Mouse (Mus musculus): ENCODE measurements around the gene Rhbdl2. TPM values are rescaled to one million over a fixed set of nuclear protein-coding genes. Genes with fewer than 3 reads are reported as not detected.

Rhbdl2 gene
- polyA plus RNA-seq, 1 experiment from 2014 or later = 7.1 TPM

DNA sequence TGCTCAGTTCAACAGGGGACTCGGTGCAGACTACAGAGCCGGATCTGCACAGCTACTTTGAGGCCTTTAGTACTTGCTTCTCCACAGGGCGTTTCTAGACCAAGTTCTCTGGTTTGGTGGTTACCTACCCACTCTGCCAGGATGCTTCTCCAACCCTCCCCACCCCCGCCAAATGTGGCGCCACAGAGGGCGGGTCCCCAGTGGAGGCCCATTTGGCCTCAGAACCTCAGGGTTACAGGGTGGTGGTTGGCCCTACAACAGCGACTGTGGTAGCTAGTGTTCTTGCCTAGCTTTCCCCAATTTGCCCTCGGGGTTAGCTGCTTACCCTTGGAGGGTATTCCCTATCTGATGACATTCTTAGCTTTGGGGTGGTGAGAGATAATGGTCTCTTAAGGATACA lies 54.5 kb downstream of the Rhbdl2 start:
- Histone ChIP-seq H3K4me1 (no peaks in the 10 kb centered on the region), H3K4me2 (no peak overlapping the region), H3K4me3 (no peak overlapping the region), H3K9me3 (no peaks in the 10 kb centered on the region), H3K27me3 (no peaks in the 10 kb centered on the region), H3K27ac (no peak overlapping the region), H3K36me3 (no peaks in the 10 kb centered on the region), H3K9ac (no peak overlapping the region)
- WGBS = 85% methylated on average over 8 of the region's 8 CpGs
- ATAC-seq (ENCODE audit: insufficient number of reproducible peaks, low FRiP score, low TSS enrichment, low read depth) = no peak

DNA sequence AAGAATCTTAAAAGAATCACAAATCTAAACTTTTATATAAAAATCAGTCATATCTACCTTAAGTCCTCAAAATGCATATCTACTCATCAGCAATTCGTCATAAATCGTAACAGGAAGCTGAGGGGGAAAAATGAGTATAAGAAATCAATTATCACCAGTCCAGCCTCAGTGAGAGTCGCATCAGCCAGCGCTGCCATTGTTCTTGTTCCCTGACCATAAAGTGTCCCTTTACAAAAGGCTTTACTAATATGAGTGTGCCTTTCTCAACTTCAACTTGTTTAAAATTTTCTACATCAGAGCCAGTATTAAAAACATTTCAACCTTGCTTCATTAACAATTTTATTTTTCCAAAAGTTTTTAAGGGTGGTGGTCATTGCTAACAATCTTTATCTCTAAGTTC lies 69.2 kb downstream of the Rhbdl2 start:
- H3K9ac ChIP-seq = no peak overlapping the region
- H3K9me3 ChIP-seq = no peaks in the 10 kb centered on the region
- H3K4me3 ChIP-seq = no peak overlapping the region
- no peak overlapping the region for H3K4me2 ChIP-seq
- no peak for ATAC-seq (ENCODE audit: insufficient number of reproducible peaks, low FRiP score, low TSS enrichment, low read depth)
- H3K4me1 ChIP-seq = no peaks in the 10 kb centered on the region
- H3K36me3 ChIP-seq = no peaks in the 10 kb centered on the region
- no peak overlapping the region for H3K27ac ChIP-seq
- H3K27me3 ChIP-seq = no peaks in the 10 kb centered on the region
- 71% methylated on average over 4 of the region's 4 CpGs for WGBS

- Histone ChIP-seq H3K36me3 (no peaks in the 10 kb centered on the region), H3K9me3 (no peaks in the 10 kb centered on the region), H3K4me2 (no peak overlapping the region), H3K27ac (no peak overlapping the region), H3K4me1 (no peaks in the 10 kb centered on the region), H3K9ac (no peak overlapping the region), H3K4me3 (no peak overlapping the region), H3K27me3 (no peaks in the 10 kb centered on the region)
- 85% methylated on average over 7 of the region's 7 CpGs for WGBS
- ATAC-seq (ENCODE audit: insufficient number of reproducible peaks, low FRiP score, low TSS enrichment, low read depth) = no peak
Observed at GRCm38 (mm10) chr4:123858090-123858489, 70.4 kb downstream of the Rhbdl2 start.

DNA sequence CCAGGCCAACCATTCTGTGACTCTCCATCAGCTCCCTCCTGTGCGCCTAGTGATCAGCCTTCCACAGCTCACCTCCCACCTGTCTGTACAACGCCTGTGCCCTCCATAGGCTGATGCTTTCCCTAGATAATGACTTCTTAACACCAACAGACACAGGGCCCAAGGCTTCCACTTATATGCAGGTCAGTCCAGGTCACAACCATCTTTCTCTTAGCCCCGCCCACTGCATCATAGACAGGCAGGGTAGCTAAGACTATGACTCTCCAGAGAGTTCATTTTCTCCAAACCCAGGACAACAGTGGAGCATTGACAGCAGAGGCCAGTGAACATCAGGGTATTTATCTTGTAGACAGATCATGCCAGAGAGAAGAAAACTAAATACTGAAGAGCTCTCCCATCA lies 71.7 kb downstream of the Rhbdl2 start, which contains the start of gene 4933427I04Rik:
Gene 4933427I04Rik (plus strand): TSS at position 301 of the 400 bp plus-strand sequence.
- 77% methylated on average over 3 of the region's 3 CpGs for WGBS

DNA sequence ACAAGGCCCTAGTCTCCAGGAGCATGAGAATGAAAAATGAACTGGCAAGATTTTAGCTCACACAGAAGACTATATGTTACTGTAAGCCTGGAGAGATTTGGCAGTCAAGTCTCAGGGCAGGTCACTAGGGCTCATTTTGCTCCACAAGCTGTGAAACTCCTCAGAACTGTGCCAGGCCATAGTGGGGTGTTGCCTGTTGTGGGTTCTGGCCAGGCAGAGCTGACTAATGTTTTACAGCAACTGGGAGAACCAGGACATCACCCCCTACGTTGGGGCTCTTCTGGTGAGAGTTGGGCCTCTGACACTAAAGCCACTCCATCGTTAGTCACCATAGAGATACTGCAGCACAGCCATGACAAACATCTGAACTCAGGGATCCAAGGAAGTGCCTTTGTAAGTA lies 72.1 kb downstream of the Rhbdl2 start:
- ATAC-seq (ENCODE audit: insufficient number of reproducible peaks, low FRiP score, low TSS enrichment, low read depth) = no peak
- H3K27ac ChIP-seq = no peak overlapping the region
- H3K9ac ChIP-seq = no peak overlapping the region
- no peak overlapping the region for H3K4me3 ChIP-seq
- H3K9me3 ChIP-seq = no peaks in the 10 kb centered on the region
- H3K36me3 ChIP-seq = no peaks in the 10 kb centered on the region
- 49% methylated on average over 2 of the region's 2 CpGs for WGBS
- no peaks in the 10 kb centered on the region for H3K4me1 ChIP-seq
- no peaks in the 10 kb centered on the region for H3K27me3 ChIP-seq
- H3K4me2 ChIP-seq = no peak overlapping the region

More for the DNA sequence above, 71.7 kb downstream of the Rhbdl2 start, which contains the start of gene 4933427I04Rik:
- H3K4me3 ChIP-seq = no peak within 1 kb of the TSS
- H3K27me3 ChIP-seq = no peaks in the 10 kb centered on the region
- no peaks in the 10 kb centered on the region for H3K9me3 ChIP-seq
- H3K36me3 ChIP-seq = no peaks in the 10 kb centered on the region
- H3K9ac ChIP-seq = no peak within 1 kb of the TSS
- no peaks in the 10 kb centered on the region for H3K4me1 ChIP-seq
- H3K4me2 ChIP-seq = no peak within 1 kb of the TSS
- no peak within 1 kb of the TSS for H3K27ac ChIP-seq
- no peak for ATAC-seq (ENCODE audit: insufficient number of reproducible peaks, low FRiP score, low TSS enrichment, low read depth)

DNA sequence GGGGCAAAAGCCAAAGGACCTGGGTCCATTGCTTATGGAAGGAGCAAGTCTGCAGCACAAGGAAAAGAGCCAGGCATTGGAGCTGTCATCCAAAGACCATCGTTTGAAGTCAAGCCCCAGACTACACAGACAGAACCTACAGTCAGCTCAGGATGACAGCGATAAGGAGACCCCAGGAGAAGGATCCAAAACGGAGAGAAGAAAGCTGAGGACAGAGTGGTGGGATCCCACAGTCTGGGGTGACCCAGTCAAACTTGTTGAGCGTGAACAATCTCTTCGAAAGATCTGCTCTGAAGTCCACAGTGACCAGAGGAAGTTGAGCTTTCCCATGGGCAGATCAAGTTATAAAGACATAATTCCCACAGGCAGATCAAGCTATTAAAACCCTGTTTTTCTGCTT lies 72.9 kb downstream of the Rhbdl2 start:
- H3K27me3 ChIP-seq = no peaks in the 10 kb centered on the region
- no peak overlapping the region for H3K4me2 ChIP-seq
- H3K27ac ChIP-seq = no peak overlapping the region
- no peak overlapping the region for H3K9ac ChIP-seq
- 81% methylated on average over 5 of the region's 5 CpGs for WGBS
- no peak overlapping the region for H3K4me3 ChIP-seq
- H3K9me3 ChIP-seq = no peaks in the 10 kb centered on the region
- ATAC-seq (ENCODE audit: insufficient number of reproducible peaks, low FRiP score, low TSS enrichment, low read depth) = no peak
- H3K4me1 ChIP-seq = no peaks in the 10 kb centered on the region
- H3K36me3 ChIP-seq = no peaks in the 10 kb centered on the region

Other genes with a start within 250 kb of the Rhbdl2 start
- gene Macf1, start 103.5 kb upstream of the Rhbdl2 start, polyA plus RNA-seq (2015; fragmentation: Nextera tagmentation; extraction: Ambion mirVana) = 43.2 and 47.4 TPM in 2 replicates
- gene Ndufs5, start 69.7 kb upstream of the Rhbdl2 start, polyA plus RNA-seq (2015; fragmentation: Nextera tagmentation; extraction: Ambion mirVana) = 305 and 309 TPM in 2 replicates
- gene Akirin1, start 37.5 kb upstream of the Rhbdl2 start, polyA plus RNA-seq (2015; fragmentation: Nextera tagmentation; extraction: Ambion mirVana) = 44.8 and 48.2 TPM in 2 replicates
- 0.15 TPM in 1 of 2 replicates, not detected in the other for gene 4933427I04Rik, start 71.8 kb downstream of the Rhbdl2 start, polyA plus RNA-seq (2015; fragmentation: Nextera tagmentation; extraction: Ambion mirVana)
- 67.2 and 67.5 TPM in 2 replicates for gene Mycbp, start 117.0 kb downstream of the Rhbdl2 start, polyA plus RNA-seq (2015; fragmentation: Nextera tagmentation; extraction: Ambion mirVana)
- 48.6 and 55.2 TPM in 2 replicates for gene Rragc, start 129.6 kb downstream of the Rhbdl2 start, polyA plus RNA-seq (2015; fragmentation: Nextera tagmentation; extraction: Ambion mirVana)
- not detected in 2 replicates for gene 4930535I16Rik, start 130.1 kb downstream of the Rhbdl2 start, polyA plus RNA-seq (2015; fragmentation: Nextera tagmentation; extraction: Ambion mirVana)

Measured in limb, embryonic 15.5 days (tissue).